In the genomic region with DNA sequence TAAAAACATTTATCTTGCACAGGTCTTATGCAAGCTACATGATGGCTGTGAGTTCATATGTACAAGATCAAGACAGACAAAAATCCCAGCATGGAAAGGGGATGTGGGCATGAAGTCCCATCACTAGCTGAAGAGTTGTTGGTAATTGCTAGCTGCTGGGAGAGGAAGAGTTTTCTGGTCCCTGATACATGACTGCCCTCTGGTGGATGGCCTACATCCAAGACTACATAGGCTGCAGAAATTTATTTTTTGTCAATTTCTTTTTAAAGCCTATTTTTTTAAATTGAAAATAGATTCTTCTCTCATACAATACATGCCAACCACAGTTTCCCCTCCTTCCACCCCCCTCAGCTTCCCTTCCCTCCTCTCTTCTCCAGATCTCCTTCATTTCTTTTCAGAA, we compare ENCODE assay signal across 11 mouse cellular contexts. TPM values are rescaled to one million over a fixed set of nuclear protein-coding genes. Genes with fewer than 3 reads are reported as not detected.
DNase-seq lines count a peak whose midpoint lies in the region; ATAC-seq and TF ChIP-seq lines count a peak whose summit lies in the region.
"Had no signal": no experiment of that assay in that cellular context is flagged by ENCODE, and none has a peak within 500 bp of the region (broad histone marks: within the 10 kb centered on the region; RNA-seq: fewer than 3 reads in every experiment).

No protein-coding gene starts in this region.

- H3K4me3 ChIP-seq in gastrocnemius, adult 2 months, result no peak overlapping the region
- no peak overlapping the region for H3K4me3 ChIP-seq in lung, embryonic 14.5 days (ENCODE audit: low read depth, low read length)
- H3K4me3 ChIP-seq: liver, embryonic 15.5 days had no signal

- H3K4me1 ChIP-seq in lung, embryonic 14.5 days (ENCODE audit: insufficient read depth), result no peaks in the 10 kb centered on the region
- H3K4me1 ChIP-seq: liver, embryonic 15.5 days had no signal

- intact Hi-C loops in gastrocnemius, adult 2 months (cut with DNase I), result no loop called here

- no peak for ATAC-seq in lung, embryonic 14.5 days (ENCODE audit: insufficient read depth)

- no peak overlapping the region for H3K9ac ChIP-seq in lung, embryonic 14.5 days
- H3K9ac ChIP-seq: liver, embryonic 15.5 days had no signal

- TF ChIP-seq CTCF in gastrocnemius, adult 2 months (IDR thresholded peaks at IDR 0.05), result peak; percentile 65
- peak; percentile 54 for TF ChIP-seq CTCF in lung, embryonic 14.5 days (IDR thresholded peaks at IDR 0.05; ENCODE audit: low read depth)
- TF ChIP-seq CTCF in brain, embryonic 14.5 days (IDR thresholded peaks at IDR 0.05; ENCODE audit: borderline replicate concordance, extremely low read depth, insufficient read depth, insufficient read length), result peak; percentile 50; the same call in 1 of the 2 replicates

- H3K27ac ChIP-seq in gastrocnemius, adult 2 months, result no peak overlapping the region
- no peak overlapping the region for H3K27ac ChIP-seq in lung, embryonic 14.5 days (ENCODE audit: low read depth)
- H3K27ac ChIP-seq: liver, embryonic 15.5 days had no signal

- DNase-seq in gastrocnemius, adult 2 months, result peak; percentile 35
- DNase-seq in gastrocnemius, adult 8-10 months (ENCODE audit: low spot score in 2 of 2), result no peak
- DNase-seq in lung, embryonic 14.5 days, result peak; percentile 57
- DNase-seq in lung, adult 18-20 months, result no peak
- DNase-seq in brain, embryonic 14.5 days (ENCODE audit: low read depth), result peak; percentile 60
- peak; percentile 26 to 51 for DNase-seq in layer of hippocampus, postnatal 10 days (ENCODE audit: low spot score in 2 of 2)
- DNase-seq in c-Kit-positive CD71-positive TER-119-positive erythroid progenitor cells, embryonic 14.5 days (ENCODE audit: low spot score), result no peak
- DNase-seq in spleen, adult 18-20 months, result no peak

- no peaks in the 10 kb centered on the region for H3K9me3 ChIP-seq in lung, embryonic 14.5 days (ENCODE audit: low read depth, low read length)
- H3K9me3 ChIP-seq: liver, embryonic 15.5 days had no signal

- TF ChIP-seq POLR2A in brain, embryonic 14.5 days (IDR thresholded peaks at IDR 0.05; ENCODE audit: borderline replicate concordance, extremely low read depth, insufficient read depth, insufficient read length, poor library complexity, severe bottlenecking), result no peak

- no peak overlapping the region for H3K4me2 ChIP-seq in lung, embryonic 14.5 days
- H3K4me2 ChIP-seq: liver, embryonic 15.5 days had no signal

- H3K27me3 ChIP-seq in lung, embryonic 14.5 days (ENCODE audit: insufficient read depth, low read length), result no peaks in the 10 kb centered on the region
- H3K27me3 ChIP-seq: liver, embryonic 15.5 days had no signal

- H3K36me3 ChIP-seq in lung, embryonic 14.5 days (ENCODE audit: insufficient read depth), result peaks cover 7% of the 10 kb centered on the region; the same call in 1 of the 2 replicates
- H3K36me3 ChIP-seq: liver, embryonic 15.5 days had no signal

RNA-seq across cellular contexts. Expression of a gene that starts 19.2 kb away (rescaled TPM):
- total RNA-seq in gastrocnemius, adult 2 months (2021), result 1 to 10 TPM; 4.2 TPM
- total RNA-seq in gastrocnemius, adult 8-10 months (2022), result 1 to 10 TPM; 3.2 to 4.4 (median 4.1) TPM
- polyA plus RNA-seq in lung, embryonic 14.5 days (2014; fragmentation: Nextera tagmentation; extraction: Ambion mirVana), result 8.8 and 9.1 TPM in 2 replicates
- polyA plus RNA-seq in brain, embryonic 14.5 days (2012; rRNA removed), result 8.2 and 8.5 TPM in 2 replicates
- 10 to 100 TPM; 29.8 to 32.9 TPM for total RNA-seq in layer of hippocampus, postnatal 10 days (2021)

RNA-seq across cellular contexts. Expression of a gene that starts 19.2 kb away (rescaled TPM):
- 10 to 100 TPM; 17.6 to 30.1 TPM for total RNA-seq in gastrocnemius, adult 2 months (2021)
- 10 to 100 TPM; 15.9 to 22.4 (median 18.0) TPM for total RNA-seq in gastrocnemius, adult 8-10 months (2022)
- 44.0 and 44.4 TPM in 2 replicates for polyA plus RNA-seq in lung, embryonic 14.5 days (2014; fragmentation: Nextera tagmentation; extraction: Ambion mirVana)
- polyA plus RNA-seq in brain, embryonic 14.5 days (2012; rRNA removed), result 153 and 194 TPM in 2 replicates
- 100 to 1,000 TPM; 326 to 346 TPM for total RNA-seq in layer of hippocampus, postnatal 10 days (2021)

RNA-seq across cellular contexts. Expression of a gene that starts 35.7 kb away (rescaled TPM):
- 1 to 10 TPM; 2.3 to 3.1 TPM for total RNA-seq in gastrocnemius, adult 2 months (2021)
- total RNA-seq in gastrocnemius, adult 8-10 months (2022), result 1 to 10 TPM; 1.1 to 2.0 (median 1.5) TPM
- 52.1 and 55.7 TPM in 2 replicates for polyA plus RNA-seq in lung, embryonic 14.5 days (2014; fragmentation: Nextera tagmentation; extraction: Ambion mirVana)
- 51.1 and 59.9 TPM in 2 replicates for polyA plus RNA-seq in brain, embryonic 14.5 days (2012; rRNA removed)
- total RNA-seq in layer of hippocampus, postnatal 10 days (2021), result 10 to 100 TPM; 78.0 to 78.1 TPM

RNA-seq across cellular contexts. Expression of a gene that starts 36.6 kb away (rescaled TPM):
- not detected for total RNA-seq in gastrocnemius, adult 2 months (2021)
- not detected for total RNA-seq in gastrocnemius, adult 8-10 months (2022)
- polyA plus RNA-seq in lung, embryonic 14.5 days (2014; fragmentation: Nextera tagmentation; extraction: Ambion mirVana), result not detected in 2 replicates
- polyA plus RNA-seq in brain, embryonic 14.5 days (2012; rRNA removed), result not detected in 2 replicates
- total RNA-seq in layer of hippocampus, postnatal 10 days (2021), result not detected
- polyA plus RNA-seq: frontal cortex, adult 2 months; liver, embryonic 15.5 days; spleen, adult 2 months had no signal

Comparison
In these comparisons a context has a peak if more than half of its experiments do, and no peak if none do; other contexts are left out.
1. DNase-seq: peak in gastrocnemius, adult 2 months (single experiment), lung, embryonic 14.5 days (single experiment), brain, embryonic 14.5 days (single experiment) and layer of hippocampus, postnatal 10 days (2 of 2); none in gastrocnemius, adult 8-10 months (0 of 2), lung, adult 18-20 months (0 of 2), c-Kit-positive CD71-positive TER-119-positive erythroid progenitor cells, embryonic 14.5 days (single experiment) and spleen, adult 18-20 months (0 of 2).
2. RNA of a gene that starts 19.2 kb away (total RNA-seq): 29.8 to 32.9 TPM in layer of hippocampus, postnatal 10 days; 4.2 TPM in gastrocnemius, adult 2 months and 3.2 to 4.4 TPM in gastrocnemius, adult 8-10 months; every median in the first group is over 4 times any median in the second.
3. RNA of a gene that starts 19.2 kb away (total RNA-seq): 326 to 346 TPM in layer of hippocampus, postnatal 10 days; 17.6 to 30.1 TPM in gastrocnemius, adult 2 months and 15.9 to 22.4 TPM in gastrocnemius, adult 8-10 months; every median in the first group is over 10 times any median in the second.
4. RNA of a gene that starts 35.7 kb away (total RNA-seq): 78.0 to 78.1 TPM in layer of hippocampus, postnatal 10 days; 2.3 to 3.1 TPM in gastrocnemius, adult 2 months and 1.1 to 2.0 TPM in gastrocnemius, adult 8-10 months; every median in the first group is over 10 times any median in the second.
5. Peak in every context shown above with its lines, with median percentiles within 50 percentile points of each other: CTCF ChIP-seq.